Mouse (Mus musculus) limb, embryonic 12.5 days (tissue): ENCODE measurements around the gene Ifitm2. TPM values are rescaled to one million over a fixed set of nuclear protein-coding genes. Genes with fewer than 3 reads are reported as not detected.

Experiments
- polyA plus RNA-seq: library from polyadenylated mRNA; unstranded; fragments of >200 nt; fragmentation: Nextera tagmentation; extraction: Ambion mirVana; gene quantifications from 2 replicates; pipeline ENCODE4 v1.2.1, GENCODE M21; 2016

The Ifitm2 gene
- polyA plus RNA-seq, 1 experiment from 2014 or later: 941 TPM

Other genes with a start within 250 kb of the Ifitm2 start
- gene Cyp2e1, start 192.2 kb downstream of the Ifitm2 start, polyA plus RNA-seq: not detected in 2 replicates
- 0.69 and 1.4 TPM in 2 replicates for gene Syce1, start 168.1 kb downstream of the Ifitm2 start, polyA plus RNA-seq
- 3.0 TPM in 2 replicates for gene Zfp941, start 133.8 kb downstream of the Ifitm2 start, polyA plus RNA-seq
- gene Urah, start 121.0 kb downstream of the Ifitm2 start, polyA plus RNA-seq: 0.33 and 1.3 TPM in 2 replicates
- not detected in 2 replicates for gene Scgb1c1, start 110.4 kb downstream of the Ifitm2 start, polyA plus RNA-seq
- not detected in 2 replicates for gene Odf3, start 108.2 kb downstream of the Ifitm2 start, polyA plus RNA-seq
- 0.23 TPM in 1 of 2 replicates, not detected in the other for gene Gm45785, start 99.7 kb downstream of the Ifitm2 start, polyA plus RNA-seq
- gene Ric8a, start 99.0 kb downstream of the Ifitm2 start, polyA plus RNA-seq: 53.0 and 60.3 TPM in 2 replicates
- 38.3 and 38.9 TPM in 2 replicates for gene Bet1l, start 98.4 kb downstream of the Ifitm2 start, polyA plus RNA-seq
- 271 and 302 TPM in 2 replicates for gene Psmd13, start 74.0 kb downstream of the Ifitm2 start, polyA plus RNA-seq
- 28.3 and 29.9 TPM in 2 replicates for gene Sirt3, start 73.7 kb downstream of the Ifitm2 start, polyA plus RNA-seq
- 1.9 and 2.7 TPM in 2 replicates for gene Cox8b, start 55.5 kb downstream of the Ifitm2 start, polyA plus RNA-seq
- gene Nlrp6, start 35.1 kb downstream of the Ifitm2 start, polyA plus RNA-seq: not detected in 2 replicates
- gene Pgghg, start 14.6 kb downstream of the Ifitm2 start, polyA plus RNA-seq: 18.9 and 21.5 TPM in 2 replicates
- gene Ifitm5, start 5.7 kb downstream of the Ifitm2 start, polyA plus RNA-seq: 5.6 and 6.1 TPM in 2 replicates
- not detected in 2 replicates for gene Gm45717, start 50 bp downstream of the Ifitm2 start, polyA plus RNA-seq
- gene Ifitm1, start 11.2 kb upstream of the Ifitm2 start, polyA plus RNA-seq: 77.8 and 78.8 TPM in 2 replicates
- gene Ifitm3, start 54.8 kb upstream of the Ifitm2 start, polyA plus RNA-seq: 56.5 and 68.6 TPM in 2 replicates
- not detected in 2 replicates for gene Ifitm6, start 61.9 kb upstream of the Ifitm2 start, polyA plus RNA-seq
- gene Gm17387, start 73.1 kb upstream of the Ifitm2 start, polyA plus RNA-seq: not detected in 2 replicates
- 37.3 and 40.1 TPM in 2 replicates for gene B4galnt4, start 105.1 kb upstream of the Ifitm2 start, polyA plus RNA-seq
- gene Pkp3, start 122.2 kb upstream of the Ifitm2 start, polyA plus RNA-seq: 14.6 and 14.9 TPM in 2 replicates
- 2.2 and 2.5 TPM in 2 replicates for gene Sigirr, start 144.6 kb upstream of the Ifitm2 start, polyA plus RNA-seq
- 1.6 and 2.0 TPM in 2 replicates for gene Ano9, start 161.8 kb upstream of the Ifitm2 start, polyA plus RNA-seq
- gene Ptdss2, start 166.4 kb upstream of the Ifitm2 start, polyA plus RNA-seq: 76.0 and 76.7 TPM in 2 replicates
- 88.5 and 91.5 TPM in 2 replicates for gene Rnh1, start 216.9 kb upstream of the Ifitm2 start, polyA plus RNA-seq
- 95.3 and 98.1 TPM in 2 replicates for gene Hras, start 238.0 kb upstream of the Ifitm2 start, polyA plus RNA-seq
- gene Lrrc56, start 238.2 kb upstream of the Ifitm2 start, polyA plus RNA-seq: 17.0 and 19.0 TPM in 2 replicates